Mouse (Mus musculus): ENCODE results near the gene Rpl21. TPM values are rescaled to one million over a fixed set of nuclear protein-coding genes. Genes with fewer than 3 reads are reported as not detected.

The Rpl21 gene
- polyA plus RNA-seq, 1 experiment from 2014 or later, result 481 TPM

- Histone ChIP-seq H3K9ac (no peak overlapping the region), H3K9me3 (no peaks in the 10 kb centered on the region), H3K4me2 (no peak overlapping the region), H3K4me1 (peaks cover 10% of the 10 kb centered on the region), H3K36me3 (no peaks in the 10 kb centered on the region), H3K27me3 (no peaks in the 10 kb centered on the region), H3K27ac (no peak overlapping the region), H3K4me3 (no peak overlapping the region)
- no peak for ATAC-seq (ENCODE audit: borderline replicate concordance, extremely low read depth, low FRiP score, low TSS enrichment)
- WGBS, result 47% methylated on average over 9 of the region's 9 CpGs
These were observed 34.7 kb upstream of the Rpl21 start for GRCm38 (mm10) chr5:146798031-146798430.

GRCm38 (mm10) chr5:146806004-146806430 lies 26.7 kb upstream of the Rpl21 start:
- H3K4me2 ChIP-seq, result no peak overlapping the region
- no peak for ATAC-seq (ENCODE audit: borderline replicate concordance, extremely low read depth, low FRiP score, low TSS enrichment)
- H3K9me3 ChIP-seq, result no peaks in the 10 kb centered on the region
- no peaks in the 10 kb centered on the region for H3K4me1 ChIP-seq
- 68% methylated on average over 8 of the region's 8 CpGs for WGBS
- no peaks in the 10 kb centered on the region for H3K27me3 ChIP-seq
- H3K27ac ChIP-seq, result no peak overlapping the region
- H3K9ac ChIP-seq, result no peak overlapping the region
- H3K36me3 ChIP-seq, result no peaks in the 10 kb centered on the region
- no peak overlapping the region for H3K4me3 ChIP-seq

- no peak for ATAC-seq (ENCODE audit: borderline replicate concordance, extremely low read depth, low FRiP score, low TSS enrichment)
- no peak overlapping the region for H3K4me2 ChIP-seq
- H3K4me3 ChIP-seq, result no peak overlapping the region
- no peaks in the 10 kb centered on the region for H3K27me3 ChIP-seq
- H3K9ac ChIP-seq, result no peak overlapping the region
- H3K9me3 ChIP-seq, result no peaks in the 10 kb centered on the region
- no peaks in the 10 kb centered on the region for H3K4me1 ChIP-seq
- H3K27ac ChIP-seq, result no peak overlapping the region
- H3K36me3 ChIP-seq, result no peaks in the 10 kb centered on the region
- WGBS, result 67% methylated on average over 5 of the region's 5 CpGs
These were observed 22.7 kb upstream of the Rpl21 start for GRCm38 (mm10) chr5:146809951-146810350.

GRCm38 (mm10) chr5:146812866-146813265 lies 19.8 kb upstream of the Rpl21 start:
- H3K4me3 ChIP-seq, result no peak overlapping the region
- no peaks in the 10 kb centered on the region for H3K9me3 ChIP-seq
- no peak for ATAC-seq (ENCODE audit: borderline replicate concordance, extremely low read depth, low FRiP score, low TSS enrichment)
- no peaks in the 10 kb centered on the region for H3K36me3 ChIP-seq
- no peak overlapping the region for H3K4me2 ChIP-seq
- H3K4me1 ChIP-seq, result no peaks in the 10 kb centered on the region
- H3K27ac ChIP-seq, result no peak overlapping the region
- H3K27me3 ChIP-seq, result no peaks in the 10 kb centered on the region
- H3K9ac ChIP-seq, result no peak overlapping the region
- 84% methylated on average over 5 of the region's 5 CpGs for WGBS

- Histone ChIP-seq H3K9me3 (no peaks in the 10 kb centered on the region), H3K4me3 (no peak overlapping the region), H3K4me1 (no peaks in the 10 kb centered on the region), H3K27ac (no peak overlapping the region), H3K9ac (no peak overlapping the region), H3K4me2 (no peak overlapping the region), H3K27me3 (no peaks in the 10 kb centered on the region), H3K36me3 (no peaks in the 10 kb centered on the region)
- no peak for ATAC-seq (ENCODE audit: borderline replicate concordance, extremely low read depth, low FRiP score, low TSS enrichment)
- 81% methylated on average over 4 of the region's 4 CpGs for WGBS
These were observed 19.3 kb upstream of the Rpl21 start for GRCm38 (mm10) chr5:146813421-146813820.

- Histone ChIP-seq H3K36me3 (no peaks in the 10 kb centered on the region), H3K9me3 (no peaks in the 10 kb centered on the region), H3K27me3 (no peaks in the 10 kb centered on the region), H3K4me3 (no peak overlapping the region), H3K27ac (no peak overlapping the region), H3K4me2 (no peak overlapping the region), H3K4me1 (0 out of 2 replicates have a peak, but pooled peaks cover 8% of the 10 kb centered on the region), H3K9ac (no peak overlapping the region)
- no peak for ATAC-seq (ENCODE audit: borderline replicate concordance, extremely low read depth, low FRiP score, low TSS enrichment)
- WGBS, result 81% methylated on average over 4 of the region's 4 CpGs
These were observed 17.3 kb upstream of the Rpl21 start for GRCm38 (mm10) chr5:146815394-146815793.

- WGBS, result 75% methylated on average over 8 of the region's 8 CpGs
- Histone ChIP-seq H3K9me3 (no peaks in the 10 kb centered on the region), H3K27ac (no peak overlapping the region), H3K4me3 (no peak overlapping the region), H3K36me3 (no peaks in the 10 kb centered on the region), H3K4me1 (0 out of 2 replicates have a peak, but pooled peaks cover 8% of the 10 kb centered on the region), H3K9ac (no peak overlapping the region), H3K4me2 (no peak overlapping the region), H3K27me3 (no peaks in the 10 kb centered on the region)
- ATAC-seq (ENCODE audit: borderline replicate concordance, extremely low read depth, low FRiP score, low TSS enrichment), result no peak
These were observed 15.1 kb upstream of the Rpl21 start for GRCm38 (mm10) chr5:146817583-146817982.

- H3K36me3 ChIP-seq, result no peaks in the 10 kb centered on the region
- no peak overlapping the region for H3K4me2 ChIP-seq
- 61% methylated on average over 8 of the region's 8 CpGs for WGBS
- no peaks in the 10 kb centered on the region for H3K27me3 ChIP-seq
- no peaks in the 10 kb centered on the region for H3K9me3 ChIP-seq
- H3K27ac ChIP-seq, result no peak overlapping the region
- no peak overlapping the region for H3K9ac ChIP-seq
- H3K4me1 ChIP-seq, result 0 out of 2 replicates have a peak, but pooled peaks cover 8% of the 10 kb centered on the region
- no peak for ATAC-seq (ENCODE audit: borderline replicate concordance, extremely low read depth, low FRiP score, low TSS enrichment)
- no peak overlapping the region for H3K4me3 ChIP-seq
These were observed 13.6 kb upstream of the Rpl21 start for GRCm38 (mm10) chr5:146818906-146819623.

- peaks cover 15% of the 10 kb centered on the region; the same call in 1 of the 2 replicates for H3K4me1 ChIP-seq
- no peaks in the 10 kb centered on the region for H3K9me3 ChIP-seq
- H3K27ac ChIP-seq, result no peak overlapping the region
- no peak overlapping the region for H3K4me2 ChIP-seq
- H3K36me3 ChIP-seq, result no peaks in the 10 kb centered on the region
- ATAC-seq (ENCODE audit: borderline replicate concordance, extremely low read depth, low FRiP score, low TSS enrichment), result no peak
- H3K9ac ChIP-seq, result no peak overlapping the region
- H3K4me3 ChIP-seq, result no peak overlapping the region
- WGBS, result 71% methylated on average over 5 of the region's 5 CpGs
- no peaks in the 10 kb centered on the region for H3K27me3 ChIP-seq
These were observed 9.7 kb upstream of the Rpl21 start for GRCm38 (mm10) chr5:146823005-146823404.

GRCm38 (mm10) chr5:146829528-146829927 lies 3.2 kb upstream of the Rpl21 start:
- H3K4me2 ChIP-seq, result no peak overlapping the region; the same call in 1 of the 2 replicates
- H3K9ac ChIP-seq, result no peak overlapping the region
- H3K27me3 ChIP-seq, result no peaks in the 10 kb centered on the region
- no peak overlapping the region for H3K4me3 ChIP-seq
- no peaks in the 10 kb centered on the region for H3K9me3 ChIP-seq
- peaks cover 1% of the 10 kb centered on the region for H3K36me3 ChIP-seq
- peaks cover 14% of the 10 kb centered on the region for H3K4me1 ChIP-seq
- no peak overlapping the region for H3K27ac ChIP-seq
- no peak for ATAC-seq (ENCODE audit: borderline replicate concordance, extremely low read depth, low FRiP score, low TSS enrichment)
- WGBS, result 31% methylated on average over 8 of the region's 8 CpGs

- 19% methylated on average over 7 of the region's 7 CpGs for WGBS
- peak; percentile 40; the same call in 1 of the 2 replicates for ATAC-seq (ENCODE audit: borderline replicate concordance, extremely low read depth, low FRiP score, low TSS enrichment)
- Histone ChIP-seq H3K9ac (peak overlapping the region; percentile 100), H3K4me3 (peak overlapping the region; percentile 95), H3K36me3 (peaks cover 29% of the 10 kb centered on the region), H3K4me1 (peaks cover 17% of the 10 kb centered on the region), H3K27ac (peak overlapping the region; percentile 90), H3K9me3 (no peaks in the 10 kb centered on the region), H3K4me2 (peak overlapping the region; percentile 64), H3K27me3 (no peaks in the 10 kb centered on the region)
These were observed 288 bp upstream of the Rpl21 start for GRCm38 (mm10) chr5:146832435-146832768.

- Histone ChIP-seq H3K9me3 (no peaks in the 10 kb centered on the region), H3K4me1 (peaks cover 17% of the 10 kb centered on the region), H3K27ac (peak overlapping the region; percentile 90), H3K36me3 (peaks cover 42% of the 10 kb centered on the region), H3K4me3 (peak overlapping the region; percentile 95), H3K9ac (peak overlapping the region; percentile 100), H3K4me2 (peak overlapping the region; percentile 64), H3K27me3 (no peaks in the 10 kb centered on the region)
- WGBS, result 8% methylated on average over 8 of the region's 8 CpGs
- ATAC-seq (ENCODE audit: borderline replicate concordance, extremely low read depth, low FRiP score, low TSS enrichment), result no peak
These were observed 1.0 kb downstream of the Rpl21 start for GRCm38 (mm10) chr5:146833673-146834201.
